Mouse (Mus musculus) G1E (cell line): ENCODE measurements around the gene Gpa33.

Source experiments
- CTCF ChIP-seq: IDR thresholded peaks from 2 replicates; pipeline ENCODE4 v1.5.1; 2012; ENCODE audit warnings: low read depth, low read length, inconsistent platforms, mixed read lengths
- GATA1 ChIP-seq: IDR thresholded peaks from 2 replicates; pipeline ENCODE4 v1.6.1; 2012; ENCODE audit warnings: borderline replicate concordance, low read length, inconsistent platforms, mixed read lengths

DNA sequence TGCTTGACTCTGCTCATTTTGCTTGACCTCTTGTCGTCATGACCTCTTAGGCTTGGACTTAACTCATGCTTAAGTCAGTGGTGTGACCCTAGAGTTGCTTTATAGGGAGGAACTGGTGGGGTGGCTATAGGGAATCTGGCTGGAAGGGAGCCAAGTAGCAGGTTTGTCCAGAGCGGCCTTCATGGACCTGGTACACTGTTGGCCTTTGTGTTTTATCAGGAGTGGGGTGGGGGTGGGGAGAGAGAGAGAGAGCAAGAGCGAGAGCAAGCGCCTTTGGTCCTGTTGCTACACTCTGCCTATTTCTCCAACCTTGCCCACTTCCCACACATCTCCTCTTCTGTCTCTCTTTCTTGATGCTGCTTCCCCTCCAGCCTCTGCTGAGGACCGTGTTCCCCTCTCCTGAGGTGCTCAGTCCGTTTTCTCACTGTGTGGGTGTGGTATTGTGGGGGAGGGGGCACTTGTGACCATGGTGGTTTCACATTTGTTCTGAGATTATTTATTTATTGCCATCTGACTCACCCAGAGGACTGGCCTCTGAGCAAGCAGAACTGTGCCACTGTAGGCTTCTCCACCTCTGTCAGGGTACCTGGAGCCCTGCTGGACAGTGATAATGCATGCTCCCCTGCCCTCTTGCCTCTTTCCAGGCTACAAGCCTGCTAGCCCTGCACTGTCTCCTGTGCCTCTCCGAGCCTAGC is 7.4 kb downstream of the Gpa33 start:
- no peak for TF ChIP-seq CTCF
- TF ChIP-seq GATA1, result no peak
